Mouse (Mus musculus) frontal cortex, postnatal 36 days (tissue): ENCODE results near the gene Sox5.

Experiments
- DNase-seq, 2 experiments: peaks; one replicate each; pipeline ENCODE4 v3.0.0; 2022; ENCODE audit warnings: low spot score in 2 of 2

Gene Sox5

DNA sequence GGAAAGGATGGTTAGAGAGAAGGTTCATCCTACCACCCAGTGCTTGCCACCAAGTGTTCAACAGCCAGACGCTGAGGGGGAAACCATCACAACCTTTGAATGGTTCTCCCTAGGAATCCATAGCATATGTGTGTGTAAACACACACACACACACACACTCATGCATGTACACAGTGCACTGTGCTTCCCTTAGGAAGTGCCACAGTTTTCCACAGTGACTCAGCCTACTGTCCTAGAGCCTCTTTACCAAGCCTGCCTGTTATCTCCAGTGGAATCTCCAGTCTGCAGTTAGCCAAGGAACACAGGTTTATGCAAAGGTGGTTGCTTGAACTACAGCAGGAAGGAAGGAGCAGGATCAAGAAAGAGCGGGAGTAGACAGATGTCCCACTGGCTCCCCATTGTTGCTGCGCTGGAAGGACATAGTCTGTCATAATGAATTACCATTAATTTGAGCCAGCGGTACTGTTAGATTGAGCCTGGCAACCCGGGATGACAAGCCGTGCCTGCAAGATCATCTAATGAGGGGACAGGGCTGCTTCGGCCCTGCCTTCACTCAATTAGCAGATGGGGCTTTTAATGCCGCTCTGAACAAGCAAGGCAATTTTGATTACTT is 335.9 kb downstream of the Sox5 start:
- DNase-seq, result no peak

DNA sequence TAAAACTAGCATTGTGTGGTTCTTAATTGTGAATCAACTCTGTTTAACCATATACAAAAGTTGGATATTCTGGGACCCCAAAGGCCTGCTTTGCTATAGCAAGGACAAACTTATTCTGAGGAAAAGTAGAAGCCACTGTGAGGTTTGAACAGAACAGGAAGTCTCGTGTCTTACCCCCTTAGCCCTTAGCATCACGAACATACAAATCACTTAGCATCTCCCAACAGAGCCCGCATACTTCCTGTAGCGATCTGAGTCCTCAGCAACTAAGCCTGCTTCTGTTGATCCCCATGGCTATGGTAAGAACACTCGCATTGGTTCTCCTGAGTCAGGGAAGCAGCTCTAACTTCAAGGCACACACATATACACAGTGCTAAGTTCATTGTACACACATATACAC is 337.4 kb downstream of the Sox5 start:
- DNase-seq, result no peak

DNA sequence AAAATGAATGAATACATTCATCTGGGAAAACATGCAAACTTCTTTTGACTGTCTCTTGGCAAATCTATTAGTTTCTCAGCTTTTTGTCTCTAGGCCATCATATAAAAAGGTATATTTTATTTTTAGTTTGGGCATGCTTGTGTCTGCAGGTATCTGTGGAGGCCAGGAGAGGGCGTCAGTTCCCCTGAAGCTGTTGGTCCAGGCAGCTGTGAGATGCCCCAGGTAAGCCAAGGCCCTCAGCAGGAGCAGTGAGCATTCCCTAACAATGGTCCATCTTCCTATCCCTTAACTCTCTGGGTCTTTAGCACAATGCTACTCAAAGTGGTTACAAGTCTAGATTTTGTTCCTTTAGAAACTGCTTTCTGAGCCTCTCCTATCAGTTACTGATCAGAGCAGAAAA is 338.1 kb downstream of the Sox5 start:
- no peak for DNase-seq

DNA sequence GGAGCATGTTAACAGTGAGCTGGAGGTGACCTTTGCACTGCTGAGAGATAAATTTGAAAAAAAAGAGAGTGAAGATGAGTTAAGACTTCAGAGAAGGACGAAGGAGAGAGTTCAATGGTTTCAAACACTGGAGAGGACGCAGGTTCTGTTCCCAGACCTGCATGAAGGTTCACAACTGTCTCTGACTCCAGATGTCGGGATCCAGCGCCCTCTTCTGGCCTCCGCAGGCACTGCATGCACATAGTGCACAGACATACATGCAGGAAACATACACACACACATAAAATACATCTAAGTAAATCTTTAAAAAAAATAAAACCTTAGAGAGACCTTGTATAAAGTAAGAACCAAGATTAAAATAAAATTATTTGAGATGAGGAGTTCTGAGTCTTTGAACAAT is 352.5 kb downstream of the Sox5 start:
- DNase-seq, result no peak

DNA sequence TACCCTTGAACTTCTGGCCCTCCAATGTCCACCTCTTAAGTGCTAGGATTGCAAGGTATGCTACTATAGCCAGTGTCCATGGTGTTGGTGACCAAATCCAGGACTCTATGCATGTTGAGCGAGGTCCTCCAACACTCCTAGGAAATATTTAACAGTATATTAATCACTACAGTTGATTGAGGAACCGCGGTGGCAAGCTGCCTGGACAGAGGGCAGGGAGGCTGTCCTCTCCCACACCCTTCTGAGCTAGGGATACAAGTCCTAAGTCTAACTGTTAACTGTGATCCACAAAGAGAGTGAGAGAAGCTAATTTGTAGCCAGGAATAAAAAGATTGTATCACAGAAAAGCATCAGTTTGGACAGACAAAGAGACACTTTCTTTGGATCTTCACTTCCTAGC is 373.7 kb downstream of the Sox5 start:
- DNase-seq, result no peak

DNA sequence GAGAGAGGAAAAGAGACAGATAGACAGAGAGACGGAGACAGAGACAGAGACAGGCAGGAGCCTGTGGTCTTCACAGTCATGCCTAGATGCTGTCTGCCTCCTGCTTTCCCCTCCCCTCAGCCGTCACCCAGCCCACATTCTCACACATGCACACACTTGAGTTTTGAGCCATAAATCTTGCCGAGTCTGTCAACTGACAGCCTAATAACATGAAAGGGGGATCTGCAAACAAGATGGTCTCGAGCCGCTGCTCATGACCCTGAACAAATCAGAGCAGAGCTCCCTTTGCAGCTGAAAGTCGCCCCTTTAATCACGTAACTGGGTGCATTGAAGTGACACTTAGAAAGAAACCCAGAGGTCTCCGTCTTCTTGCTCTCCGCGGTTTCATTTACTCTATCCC is 383.7 kb downstream of the Sox5 start:
- DNase-seq, result no peak

DNA sequence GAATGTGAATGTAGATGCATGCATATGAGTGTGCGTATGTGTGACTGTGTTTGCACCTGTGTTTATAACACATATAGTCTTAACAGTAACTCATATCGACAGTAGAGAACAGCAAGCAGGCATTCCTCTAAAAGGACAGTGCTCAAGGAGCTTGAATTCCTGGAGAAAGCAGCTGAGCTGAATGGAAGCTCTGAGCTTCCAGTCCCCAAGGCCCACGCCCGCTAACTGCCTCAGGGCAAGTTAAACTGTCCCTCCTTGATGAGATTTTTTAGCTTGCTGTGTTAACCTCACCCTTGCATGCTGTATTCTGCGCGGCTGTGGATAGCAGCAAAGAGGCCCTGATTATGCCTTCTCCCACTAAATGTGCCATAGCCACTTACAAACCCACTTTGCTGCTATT is 388.6 kb downstream of the Sox5 start:
- DNase-seq, result no peak

DNA sequence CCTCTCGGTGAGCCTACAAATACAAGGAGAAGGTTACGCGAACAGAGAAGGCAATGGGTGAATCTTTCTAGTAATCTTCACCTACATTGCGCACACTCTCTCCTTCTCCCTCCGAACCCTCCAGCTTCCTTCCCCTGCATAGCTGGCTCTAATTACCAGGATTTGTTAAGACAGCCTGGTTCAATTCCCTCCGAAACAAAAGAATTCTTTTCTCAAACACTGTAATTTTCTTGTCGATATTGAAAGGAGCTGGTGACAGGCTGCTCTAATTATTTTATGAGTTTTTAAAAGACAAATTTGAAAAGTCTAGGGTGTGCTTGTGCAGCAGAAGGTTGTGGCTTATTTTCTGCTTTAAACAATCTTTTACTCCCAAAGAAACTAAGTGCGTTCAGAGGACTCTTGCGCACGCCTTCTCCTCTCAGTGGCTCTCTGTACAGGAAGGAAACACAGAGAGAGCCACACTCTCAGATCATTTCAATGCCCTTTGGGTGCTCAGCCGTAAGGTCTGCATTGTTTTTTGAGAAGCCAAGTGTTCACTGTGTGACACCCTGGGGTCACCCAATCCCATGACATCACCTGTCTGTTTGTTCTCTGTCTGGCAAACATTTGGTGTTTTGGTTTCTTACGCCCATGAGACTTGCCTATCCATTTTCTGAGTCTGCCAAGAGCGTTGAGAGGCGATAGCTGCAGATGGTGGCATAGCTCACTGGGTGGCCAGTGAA is 392.3 kb downstream of the Sox5 start:
- no peak for DNase-seq

DNA sequence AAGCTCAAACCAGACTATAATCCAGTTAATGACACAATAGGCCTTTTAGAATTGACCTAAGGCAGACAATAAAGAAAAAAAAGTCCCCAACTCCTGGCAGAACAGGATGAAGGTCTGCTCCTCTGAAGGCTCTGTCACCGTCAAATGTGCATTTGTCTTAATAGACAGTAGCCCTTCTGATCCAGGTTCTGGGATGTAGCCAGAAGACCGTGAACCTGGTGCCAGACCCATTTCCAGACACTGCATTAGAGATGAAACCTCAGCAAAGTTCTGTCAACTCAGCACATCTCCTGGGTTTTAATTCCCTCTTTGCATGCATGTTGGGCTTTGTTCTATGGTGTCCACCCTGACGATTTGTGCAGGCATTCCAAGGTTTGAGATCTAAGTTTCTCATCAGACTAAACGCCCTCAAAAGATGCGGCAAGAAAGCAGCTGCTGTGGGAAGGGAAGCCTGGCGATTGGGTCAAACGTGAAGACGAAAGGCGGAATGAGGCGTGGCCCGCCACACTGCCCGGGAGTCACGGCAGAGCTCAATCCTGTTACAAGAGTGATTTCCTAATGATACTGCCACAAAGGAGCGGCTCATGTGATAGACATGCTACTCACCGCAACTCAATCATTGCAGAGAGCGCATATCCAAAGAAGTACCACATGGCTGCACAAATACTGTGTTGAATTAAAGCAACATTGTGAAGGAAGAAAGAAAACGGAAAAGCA is 394.1 kb downstream of the Sox5 start:
- DNase-seq, result no peak

DNA sequence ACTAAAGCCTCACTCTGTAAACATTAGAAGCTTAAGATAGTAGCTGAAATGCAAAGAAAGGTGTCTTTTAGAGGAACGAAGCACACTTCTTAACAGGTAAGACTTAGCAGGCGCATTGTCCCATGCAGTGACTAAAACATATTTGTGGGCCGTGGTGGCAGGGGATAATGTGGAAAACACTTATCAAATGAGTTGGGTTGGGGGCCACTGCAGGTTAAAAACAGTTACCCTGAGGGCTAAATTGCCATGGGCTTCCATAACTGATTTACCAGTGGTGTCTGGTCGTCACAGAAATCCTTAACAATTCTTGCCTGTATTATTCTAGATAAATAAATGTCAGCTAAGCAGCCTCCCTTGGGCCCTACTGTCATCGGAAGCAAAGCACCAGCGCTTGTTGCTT is 401.1 kb downstream of the Sox5 start:
- no peak for DNase-seq

DNA sequence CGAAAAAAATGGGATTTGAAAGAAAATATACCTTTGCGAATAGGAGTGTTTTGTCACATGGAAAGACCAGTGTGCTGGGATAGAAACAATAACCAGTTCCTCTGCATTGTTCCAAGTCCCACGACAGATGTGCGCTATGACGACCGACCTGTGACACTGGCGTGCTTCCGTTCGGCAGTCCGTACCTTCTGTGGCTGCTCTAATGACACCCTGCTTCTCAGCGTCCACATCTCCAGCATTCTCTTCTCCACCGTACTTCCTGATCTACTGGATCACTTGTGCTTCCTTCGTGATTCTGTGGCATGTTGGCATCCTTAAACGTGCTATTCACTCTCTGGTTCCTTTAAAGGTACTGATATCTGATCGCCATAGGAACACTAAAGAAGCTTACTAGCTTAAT is 401.6 kb downstream of the Sox5 start:
- DNase-seq, result no peak

DNA sequence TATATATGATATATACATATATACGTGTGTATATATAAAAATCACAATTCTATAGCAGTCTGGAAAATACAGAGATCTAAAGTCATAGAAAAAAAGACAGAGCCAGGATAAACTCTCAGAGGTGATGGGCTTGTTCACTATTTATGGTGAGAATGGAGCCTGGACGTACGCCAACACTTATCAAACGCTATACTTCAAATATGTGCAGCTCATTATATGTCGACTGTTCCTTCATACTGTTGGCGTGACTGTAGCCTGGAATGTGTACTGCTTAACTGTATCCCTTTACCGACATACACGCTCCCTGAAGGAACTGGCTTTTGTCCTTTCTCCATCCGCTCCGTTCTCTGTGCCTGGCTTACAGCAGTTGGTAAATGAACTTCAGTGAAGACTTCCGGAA is 407.0 kb downstream of the Sox5 start:
- DNase-seq, result no peak

DNA sequence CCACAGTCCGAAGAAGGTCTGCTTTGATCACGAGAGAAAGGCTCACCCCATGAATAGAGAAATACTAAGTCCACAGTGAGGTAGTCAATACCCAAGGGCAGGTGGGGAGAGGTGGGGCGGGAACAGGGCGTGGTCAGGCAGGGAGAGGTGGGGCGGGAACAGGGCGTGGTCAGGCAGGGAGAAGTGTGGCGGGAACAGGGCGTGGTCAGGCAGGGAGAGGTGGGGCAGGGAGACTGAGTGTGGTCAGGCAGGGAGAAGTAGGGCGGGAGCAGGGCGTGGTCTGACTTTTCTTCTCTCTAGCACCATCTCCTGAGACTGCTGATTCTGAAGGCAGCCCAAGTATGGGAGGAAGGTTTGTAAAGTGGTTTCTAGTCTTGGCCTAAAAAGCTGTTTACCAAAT is 411.1 kb downstream of the Sox5 start:
- DNase-seq, result no peak

DNA sequence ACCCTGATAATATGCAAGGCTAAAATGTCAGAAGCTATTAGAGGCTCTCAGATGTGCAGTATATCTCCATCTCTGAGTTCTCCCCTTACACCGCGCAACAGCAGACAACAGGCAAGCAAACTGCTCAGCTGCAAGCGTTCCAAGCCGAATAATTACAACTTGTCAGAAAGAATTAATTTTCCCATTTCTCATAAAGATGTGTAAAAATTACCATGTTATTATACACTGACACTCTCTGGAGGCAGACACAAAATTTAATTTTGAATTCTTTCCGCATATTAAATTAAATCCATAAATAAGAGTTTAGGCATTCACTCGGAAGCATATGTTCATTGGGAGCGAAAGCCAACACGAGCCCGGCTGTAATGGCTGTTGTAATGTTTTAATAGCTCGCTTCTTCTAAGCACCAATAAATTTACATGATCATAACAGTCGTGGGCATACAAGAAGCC is 414.1 kb downstream of the Sox5 start:
- DNase-seq, result no peak

DNA sequence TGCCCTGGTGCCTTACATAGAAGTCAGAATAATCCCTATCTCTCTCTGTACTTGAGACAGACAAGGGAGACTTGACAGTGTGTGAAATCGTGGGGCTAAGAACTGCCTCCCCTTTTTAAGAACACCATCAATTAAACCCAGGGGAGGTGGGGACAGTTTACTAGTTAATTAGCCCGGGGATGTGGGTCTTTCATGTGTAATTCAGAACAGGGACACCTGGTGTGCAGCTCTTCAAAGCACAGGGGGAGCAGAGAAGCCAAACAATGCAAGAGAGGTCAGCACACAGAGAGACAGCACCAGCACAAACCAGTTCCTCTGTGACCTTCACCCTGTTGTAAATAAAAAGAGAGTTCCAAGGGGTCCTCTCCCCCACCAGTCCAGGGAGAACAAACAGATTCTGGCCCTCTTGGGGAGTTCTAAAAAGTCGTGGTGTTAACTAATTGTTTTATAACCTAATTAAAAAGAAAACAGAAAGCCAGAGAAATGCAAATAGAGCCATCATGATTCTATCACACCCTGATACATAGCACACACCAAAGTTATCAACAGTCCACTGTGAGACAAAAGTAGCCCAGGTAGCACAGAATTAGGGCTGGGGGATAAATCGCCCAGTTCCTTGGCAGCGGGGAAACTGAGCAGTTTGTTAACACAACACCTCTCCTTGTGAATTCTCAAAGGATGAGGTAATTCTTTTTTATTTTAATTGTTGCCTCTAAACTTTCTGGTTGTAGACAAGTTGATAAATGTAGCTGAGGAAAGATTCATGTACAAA is 420.3 kb downstream of the Sox5 start:
- no peak for DNase-seq

DNA sequence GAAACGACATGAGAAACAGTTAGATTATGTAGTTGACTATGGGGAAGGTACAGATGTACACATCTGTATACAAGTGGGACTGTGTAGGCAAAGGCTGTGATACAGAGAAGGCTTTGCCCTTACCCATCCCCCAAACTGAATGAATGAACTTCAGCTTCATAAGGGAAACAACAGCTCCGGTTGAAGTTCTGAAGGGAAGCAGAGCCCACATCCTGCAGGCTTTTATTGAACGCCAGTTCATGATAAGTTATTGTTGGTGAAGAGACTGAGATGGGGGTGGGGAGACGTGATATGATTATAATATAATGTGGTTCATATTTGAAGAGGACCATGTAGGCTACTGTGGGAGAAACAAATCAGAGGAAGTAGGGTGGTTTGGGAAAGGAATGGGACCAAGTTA is 424.7 kb downstream of the Sox5 start:
- no peak for DNase-seq

DNA sequence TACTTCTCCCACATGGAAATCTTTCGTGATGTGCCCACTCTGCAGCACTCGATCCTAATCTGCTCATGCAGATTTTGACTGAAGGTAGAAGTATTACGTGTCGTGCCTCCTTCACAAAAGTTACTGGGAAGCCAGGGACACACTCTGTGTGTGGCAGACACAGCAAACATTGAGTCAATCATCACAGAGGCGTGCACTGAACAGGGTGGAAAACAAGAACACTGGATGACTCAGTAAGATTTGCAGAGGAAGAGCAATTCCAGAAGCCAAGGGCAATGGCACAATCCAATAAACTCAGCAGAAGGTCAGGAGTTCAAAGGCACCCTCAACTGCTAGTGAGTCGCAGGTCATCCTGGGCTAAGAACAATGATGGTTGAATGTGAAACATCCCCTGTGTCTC is 430.7 kb downstream of the Sox5 start:
- DNase-seq, result no peak

DNA sequence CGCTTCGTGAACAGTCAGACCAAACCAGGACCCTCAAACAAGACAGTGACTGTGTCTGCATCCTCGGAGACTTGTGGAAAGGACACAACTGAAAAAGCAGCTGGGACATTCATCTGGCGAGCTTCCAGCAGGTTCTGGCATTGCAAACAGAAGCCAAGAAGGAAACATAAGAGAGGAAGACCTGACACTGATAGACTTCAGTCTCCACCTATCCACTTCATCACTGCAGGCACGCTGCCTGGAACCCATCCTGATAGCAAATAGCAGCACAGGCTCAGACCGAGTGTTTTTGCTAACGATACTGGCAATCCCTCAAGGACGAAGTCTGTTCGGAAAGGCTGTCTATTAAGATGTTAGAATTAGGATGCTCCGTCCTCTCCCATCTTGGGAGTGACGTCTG is 438.4 kb downstream of the Sox5 start:
- DNase-seq, result peak; percentile 7 to 23

DNA sequence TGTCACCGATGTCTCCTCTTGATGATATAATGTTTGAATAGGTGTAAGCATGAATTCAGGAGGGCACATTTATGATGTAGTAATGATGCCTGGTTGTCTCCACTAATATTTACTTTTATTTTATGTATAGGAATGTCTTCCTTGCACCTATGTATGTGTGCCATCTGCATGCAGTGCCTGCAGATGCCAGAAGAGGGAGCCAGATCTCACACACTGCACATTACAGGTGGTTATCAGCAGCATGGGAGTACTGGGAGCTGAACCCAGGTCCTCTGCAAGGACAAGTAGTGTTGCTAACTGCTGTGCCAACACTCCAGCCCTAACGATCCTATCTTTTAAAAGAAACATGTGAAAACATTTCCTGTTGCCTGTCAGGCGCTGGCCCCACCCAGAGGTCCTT is 442.2 kb downstream of the Sox5 start:
- no peak for DNase-seq

DNA sequence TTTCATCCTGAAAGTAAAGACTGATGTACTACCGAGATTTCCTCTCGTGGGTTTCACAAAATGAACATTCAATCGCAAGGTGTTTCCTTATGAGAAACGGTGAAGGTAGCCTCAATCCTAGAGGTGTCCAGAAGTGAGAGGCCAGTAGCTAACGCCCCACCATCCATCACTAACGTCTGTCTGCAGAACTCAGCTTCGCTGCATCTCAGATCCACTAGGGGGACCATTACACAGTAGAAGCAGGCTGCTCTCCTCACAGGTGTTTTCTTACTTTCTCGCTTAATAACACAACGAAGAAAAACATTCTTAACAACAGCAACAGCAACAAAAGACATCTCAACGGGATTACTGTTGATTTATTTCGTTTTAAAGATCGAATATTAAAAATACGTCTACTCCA is 442.8 kb downstream of the Sox5 start:
- DNase-seq, result peak; percentile 6 to 43

DNA sequence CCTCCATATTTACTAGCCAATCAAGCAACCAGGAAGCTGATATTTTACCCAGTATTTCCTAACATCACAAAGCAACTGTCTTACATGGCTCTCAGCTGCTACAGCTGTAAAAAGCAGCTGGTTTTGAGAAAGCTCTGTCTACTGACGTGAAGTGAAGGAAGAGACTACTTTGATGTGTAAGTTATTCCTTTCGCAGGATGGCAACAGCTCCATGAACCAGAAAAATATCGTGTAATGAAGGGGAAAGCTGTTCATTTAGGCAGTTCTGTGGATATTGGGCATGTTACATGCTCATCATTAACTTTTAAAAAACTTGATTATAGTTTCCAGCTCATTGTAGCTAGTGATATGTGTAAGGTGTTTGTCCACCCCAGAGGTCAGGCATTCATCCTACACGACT is 443.6 kb downstream of the Sox5 start:
- no peak for DNase-seq

DNA sequence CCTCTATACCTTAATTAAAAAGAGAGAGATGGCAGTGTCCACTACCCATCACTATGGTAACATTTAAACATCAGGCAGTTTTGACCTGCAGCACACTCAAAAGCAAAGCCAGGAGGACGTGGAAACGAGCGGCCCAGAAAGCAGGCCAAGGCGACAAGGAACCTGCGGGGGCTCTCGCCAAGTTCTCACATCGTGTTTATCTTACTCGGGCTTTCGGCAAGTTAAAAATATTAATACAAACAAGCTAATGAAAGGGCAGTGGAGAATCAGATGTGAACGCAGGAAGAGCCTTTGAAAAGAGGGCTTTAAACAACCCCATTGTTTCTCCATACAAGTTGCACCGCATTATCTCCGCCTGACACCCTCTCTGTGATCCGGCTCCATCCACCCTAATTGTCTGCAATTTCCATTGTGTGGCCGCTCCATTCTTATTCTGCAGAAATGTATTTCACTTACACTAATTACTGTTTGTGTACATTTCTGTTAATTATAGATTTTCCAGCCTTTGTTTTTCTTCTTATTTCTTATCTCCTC is 444.3 kb downstream of the Sox5 start:
- no peak for DNase-seq
